Mouse (Mus musculus) cerebellum, adult 2 months (tissue): ENCODE results near the gene Zmiz2. TPM values are rescaled to one million over a fixed set of nuclear protein-coding genes. Genes with fewer than 3 reads are reported as not detected.

Source experiments
- DNase-seq, 2 experiments: peaks; one replicate each; pipeline ENCODE4 v3.0.0; 2021
- H3K27ac ChIP-seq: fragments of 200-500 bp; 2 replicates; pipeline ENCODE4 v1.5.1; 2012; ENCODE audit warnings: low read length, control low read depth, inconsistent platforms; ENCODE audit not compliant: insufficient read depth
- H3K27me3 ChIP-seq: fragments of 200-500 bp; 2 replicates; pipeline ENCODE4 v1.6.1; 2012; ENCODE audit warnings: inconsistent platforms, mild to moderate bottlenecking, low read length, moderate library complexity; ENCODE audit not compliant: control insufficient read depth, insufficient read depth
- H3K4me1 ChIP-seq: fragments of 200-500 bp; 2 replicates; pipeline ENCODE4 v1.6.1; 2011; ENCODE audit warnings: low read length; ENCODE audit not compliant: control insufficient read depth, insufficient read depth
- H3K4me3 ChIP-seq: fragments of 200-500 bp; replicated peaks from 2 replicates; pipeline ENCODE3; 2011; ENCODE audit warnings: mild to moderate bottlenecking, low read depth, low read length, control low read depth; ENCODE audit not compliant: insufficient read depth
- CTCF ChIP-seq: fragments of 200-500 bp; IDR thresholded peaks from 2 replicates; pipeline ENCODE4 v1.5.1; 2011; ENCODE audit warnings: low read depth, mild to moderate bottlenecking, control low read depth, low read length, moderate library complexity, borderline replicate concordance; ENCODE audit not compliant: insufficient read depth
- POLR2A ChIP-seq: fragments of 200-500 bp; IDR thresholded peaks from 2 replicates; pipeline ENCODE4 v1.6.1; 2011; ENCODE audit warnings: low read length, control low read depth, borderline replicate concordance; ENCODE audit not compliant: insufficient read depth
- WGBS: fragments of 180-500 bp; shearing (Covaris S2); methylation state at CpG from one replicate; pipeline ENCODE4 v1.1.7; 2018; 5-methylcytosine and 5-hydroxymethylcytosine counted together
- polyA plus RNA-seq: library from polyadenylated mRNA; depleted of rRNA; stranded (reverse); fragments of >200 nt; gene quantifications from 2 replicates; pipeline ENCODE4 v1.2.3, GENCODE M21; 2012

Zmiz2 gene
- polyA plus RNA-seq, 1 experiment, result 90.4 TPM

DNA sequence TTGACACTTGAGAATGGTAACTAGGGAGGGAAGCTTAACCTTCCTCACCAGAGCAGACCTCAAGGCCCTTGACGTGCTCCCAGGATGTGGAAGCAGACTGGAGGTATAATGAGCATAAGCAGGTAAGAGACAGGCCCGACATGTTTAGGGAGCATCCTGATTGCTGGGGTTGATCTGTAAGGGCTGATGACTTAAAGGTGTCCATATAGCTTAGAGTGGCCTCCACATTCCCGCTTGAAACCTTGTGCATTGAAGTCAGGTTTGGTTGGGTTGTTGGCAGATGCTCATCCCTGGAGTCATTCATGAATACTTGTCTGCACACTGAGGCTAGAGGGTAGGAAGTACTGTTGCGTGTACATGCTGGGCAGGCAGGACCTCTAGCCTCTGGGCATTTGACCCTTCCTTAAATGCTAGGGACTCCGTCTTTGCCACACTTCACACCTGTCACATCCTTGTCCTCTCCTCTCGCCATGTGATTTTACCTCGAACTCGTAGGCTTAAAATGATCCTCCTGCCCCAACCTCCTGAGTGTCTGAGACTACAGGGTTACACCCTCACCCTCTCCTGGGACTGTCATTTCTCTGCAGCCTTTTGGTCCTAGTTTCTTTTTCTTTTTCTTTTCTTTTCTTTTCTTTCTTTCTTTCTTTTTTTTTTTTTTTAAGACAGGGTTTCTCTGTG, 1.6 kb downstream of the Zmiz2 start:
- Histone ChIP-seq H3K4me1 (peaks cover 28% of the 10 kb centered on the region), H3K27me3 (no peaks in the 10 kb centered on the region), H3K4me3 (peak overlapping the region; percentile 98), H3K27ac (no peak overlapping the region)
- peak; percentile 16 to 25 for DNase-seq
- 57% methylated on average over 8 of the region's 8 CpGs for WGBS
- TF ChIP-seq CTCF (no peak), POLR2A (no peak)

DNA sequence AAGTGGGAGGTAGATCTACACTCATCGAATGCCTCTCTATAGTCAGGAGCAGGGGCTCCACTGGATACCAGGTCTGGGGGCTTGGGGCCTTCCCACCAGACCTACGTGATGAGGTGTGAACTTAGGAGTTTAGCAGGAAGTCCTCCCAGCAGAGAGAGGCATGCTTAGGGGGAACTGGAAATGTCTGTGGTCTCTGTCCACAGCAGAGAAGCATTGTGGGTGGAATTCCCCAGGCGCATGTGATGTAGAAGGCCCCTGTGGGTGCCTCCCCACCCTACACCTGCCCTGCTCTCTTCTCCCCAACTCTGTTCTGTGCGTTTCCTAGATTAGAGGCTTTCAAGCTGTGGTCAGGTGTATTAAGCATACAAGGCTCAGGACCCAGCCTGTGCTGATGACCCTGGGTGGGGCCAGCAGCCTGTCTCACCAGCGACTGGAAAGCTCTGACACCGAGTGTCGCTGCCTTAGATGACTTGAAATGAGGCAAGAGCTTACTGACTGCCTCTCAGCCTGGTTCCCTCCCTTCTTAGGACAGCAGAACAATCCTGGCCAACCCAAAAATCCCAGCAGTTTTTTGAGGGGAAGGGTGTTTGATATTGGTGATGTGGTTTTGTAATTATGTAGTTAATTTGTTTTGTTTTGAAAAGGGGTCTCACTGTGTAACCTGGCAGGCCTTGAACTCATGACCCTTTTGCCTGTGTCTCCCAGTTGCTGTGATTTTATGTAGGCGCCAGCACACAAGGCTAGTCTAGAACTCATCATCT, 2.8 kb downstream of the Zmiz2 start:
- no peak for DNase-seq
- Histone ChIP-seq H3K4me3 (no peak overlapping the region), H3K27me3 (no peaks in the 10 kb centered on the region), H3K27ac (no peak overlapping the region), H3K4me1 (peaks cover 28% of the 10 kb centered on the region)
- 88% methylated on average over 8 of the region's 8 CpGs for WGBS
- TF ChIP-seq POLR2A, result no peak
- TF ChIP-seq CTCF, result no peak

DNA sequence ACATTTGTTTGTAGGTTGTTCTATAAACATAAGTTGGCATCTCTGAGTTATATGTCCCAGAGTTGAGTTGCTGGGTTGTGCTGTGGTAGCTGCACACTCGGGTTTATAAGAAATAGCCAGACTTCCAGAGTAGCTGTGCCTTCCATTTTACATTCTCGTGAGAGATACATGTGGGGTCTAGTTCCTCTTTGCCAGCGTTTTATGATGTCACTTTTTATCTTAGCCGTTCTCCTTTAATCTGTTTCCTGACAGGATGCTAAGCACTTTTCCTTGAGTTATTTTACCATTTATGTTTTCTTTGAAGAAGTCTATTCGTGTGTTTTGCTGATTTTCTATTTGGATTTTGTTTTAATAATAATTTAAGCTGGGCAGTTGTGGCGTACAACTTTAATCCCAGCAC, 4.0 kb downstream of the Zmiz2 start:
- no peak for TF ChIP-seq POLR2A
- no peak for TF ChIP-seq CTCF
- Histone ChIP-seq H3K27me3 (no peaks in the 10 kb centered on the region), H3K27ac (no peak overlapping the region), H3K4me1 (peaks cover 28% of the 10 kb centered on the region), H3K4me3 (no peak overlapping the region)
- 92% methylated on average over 6 of the region's 6 CpGs for WGBS
- no peak for DNase-seq

DNA sequence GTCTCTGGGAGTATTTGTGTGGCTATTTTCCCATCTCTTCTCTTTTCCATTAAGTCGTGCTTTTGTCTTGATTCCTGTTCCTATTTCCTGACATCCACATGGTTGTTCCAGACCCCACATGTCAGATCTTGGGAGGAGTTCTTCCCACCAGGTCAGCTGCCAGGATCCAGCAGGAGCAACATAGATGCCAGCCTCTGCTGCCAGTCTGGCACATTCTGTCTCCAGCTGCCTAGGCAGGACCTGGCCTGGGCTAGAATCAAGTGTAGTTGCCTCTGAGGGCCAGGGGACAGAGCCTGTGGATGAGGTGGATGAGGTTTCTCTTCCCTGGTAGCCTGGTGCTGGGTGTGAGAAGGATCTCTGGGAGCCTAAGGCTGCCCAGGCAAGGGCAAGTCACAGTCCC, 5.0 kb downstream of the Zmiz2 start:
- peak; percentile 36 to 39 for DNase-seq
- Histone ChIP-seq H3K27me3 (no peaks in the 10 kb centered on the region), H3K4me1 (peaks cover 28% of the 10 kb centered on the region), H3K27ac (no peak overlapping the region), H3K4me3 (no peak overlapping the region)
- WGBS, result 0% methylated on average over 1 of the region's 1 CpGs
- TF ChIP-seq CTCF, result no peak
- no peak for TF ChIP-seq POLR2A

DNA sequence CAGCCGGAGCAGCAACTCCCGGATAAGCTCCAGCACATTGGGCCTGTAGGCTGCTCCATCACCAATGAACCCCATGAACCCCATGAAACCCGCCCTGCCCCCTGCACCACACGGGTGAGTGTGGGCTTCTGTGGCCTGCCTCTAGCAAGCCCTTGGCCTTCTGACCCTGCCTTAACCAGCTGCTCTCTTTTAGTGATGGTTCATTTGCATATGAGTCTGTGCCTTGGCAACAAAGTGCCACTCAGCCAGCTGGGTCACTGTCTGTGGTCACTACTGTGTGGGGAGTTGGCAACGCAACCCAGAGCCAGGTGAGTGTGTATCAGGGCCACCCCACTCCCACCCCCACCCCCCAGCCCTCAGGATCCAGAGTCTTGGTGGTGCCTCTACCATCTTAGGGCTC, 6.7 kb downstream of the Zmiz2 start:
- Histone ChIP-seq H3K4me1 (peaks cover 24% of the 10 kb centered on the region), H3K4me3 (no peak overlapping the region), H3K27me3 (no peaks in the 10 kb centered on the region), H3K27ac (no peak overlapping the region)
- no peak for TF ChIP-seq POLR2A
- TF ChIP-seq CTCF, result no peak
- DNase-seq, result peak in 1 of 2 experiments; percentile 18
- WGBS, result 49% methylated on average over 5 of the region's 5 CpGs

DNA sequence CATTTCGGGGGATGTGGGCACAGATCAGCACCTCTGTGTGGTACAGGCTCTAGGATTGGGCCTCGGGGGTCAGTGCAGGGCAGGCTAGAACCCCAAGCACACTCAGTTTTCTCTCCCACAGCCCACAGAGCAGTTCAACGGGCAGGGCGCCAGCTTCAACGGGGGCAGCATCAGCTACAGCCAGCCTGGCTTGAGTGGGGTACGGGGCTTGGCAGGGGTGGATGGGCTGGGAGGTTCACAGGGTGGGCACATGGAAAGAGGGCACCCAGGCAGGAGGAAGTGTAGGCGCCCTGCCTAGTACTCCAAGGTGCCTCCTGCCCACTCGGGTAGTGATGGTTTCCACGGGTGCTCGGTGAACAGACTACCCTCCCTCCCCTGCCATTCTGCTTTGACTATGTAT, 9.3 kb downstream of the Zmiz2 start:
- Histone ChIP-seq H3K4me1 (peaks cover 19% of the 10 kb centered on the region), H3K4me3 (no peak overlapping the region), H3K27me3 (no peaks in the 10 kb centered on the region), H3K27ac (no peak overlapping the region)
- DNase-seq, result peak in 1 of 2 experiments; percentile 18
- no peak for TF ChIP-seq CTCF
- TF ChIP-seq POLR2A, result no peak
- WGBS, result 72% methylated on average over 10 of the region's 10 CpGs

DNA sequence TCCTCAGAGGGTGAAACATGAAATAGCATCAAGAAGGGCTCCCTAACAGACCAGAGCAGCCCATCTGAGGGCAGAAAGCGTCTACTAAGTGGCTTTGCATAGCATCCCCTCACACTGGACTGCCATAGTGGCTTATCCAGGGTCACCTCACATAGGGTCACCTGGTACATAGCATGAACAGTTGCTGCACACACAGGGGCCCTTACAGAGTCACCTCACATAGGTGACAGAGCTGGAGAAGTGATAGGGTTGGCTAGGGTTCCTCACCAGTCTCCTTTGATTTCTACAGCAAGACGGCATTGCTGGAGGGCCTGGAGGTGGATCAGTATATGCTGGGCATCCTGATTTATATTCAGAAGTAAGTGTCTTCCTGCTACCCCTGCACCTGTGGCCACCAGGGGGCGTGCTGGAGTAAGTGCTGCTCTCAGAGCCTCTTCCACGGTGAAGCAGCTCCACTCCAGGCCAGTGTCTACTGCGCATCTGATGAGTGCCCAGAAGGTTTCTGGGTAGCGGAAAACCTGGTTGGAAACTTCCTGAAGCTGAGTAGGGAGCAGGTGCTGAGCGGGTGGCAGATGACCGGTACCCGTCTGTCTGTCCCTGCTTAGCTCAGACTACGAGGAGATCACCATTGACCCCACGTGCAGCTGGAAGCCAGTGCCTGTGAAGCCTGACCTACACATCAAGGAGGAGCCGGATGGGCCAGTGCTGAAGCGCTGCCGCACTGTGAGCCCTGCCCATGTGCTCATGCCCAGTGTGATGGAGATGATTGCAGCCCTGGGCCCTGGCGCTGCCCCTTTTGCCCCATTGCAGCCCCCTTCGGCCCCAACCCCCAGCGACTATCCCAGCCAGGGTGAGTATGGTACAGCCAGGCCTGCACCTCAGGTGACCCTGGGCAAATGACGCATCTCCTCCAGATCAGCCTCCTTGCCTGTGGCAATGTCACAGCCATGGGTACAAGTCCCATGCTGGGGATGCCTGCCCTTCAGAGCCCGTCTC, 13.9 kb downstream of the Zmiz2 start:
- Histone ChIP-seq H3K27ac (no peak overlapping the region), H3K4me1 (peaks cover 35% of the 10 kb centered on the region), H3K27me3 (no peaks in the 10 kb centered on the region), H3K4me3 (no peak overlapping the region)
- 80% methylated on average over 19 of the region's 19 CpGs for WGBS
- peak; percentile 32 to 51 for DNase-seq
- no peak for TF ChIP-seq POLR2A
- peak; percentile 63 for TF ChIP-seq CTCF
